Mouse (Mus musculus) liver, embryonic 14.5 days (tissue): ENCODE results near the gene Acin1. TPM values are rescaled to one million over a fixed set of nuclear protein-coding genes. Genes with fewer than 3 reads are reported as not detected.

Source experiments
- ATAC-seq: fragments of 200-750 bp; cut with Nextera tagmentation; 2 replicates; pipeline ENCODE4 v1.8.0; 2017; ENCODE audit warnings: moderate number of reproducible peaks, mild to moderate bottlenecking, moderate library complexity; ENCODE audit not compliant: insufficient read depth
- DNase-seq, 3 experiments: peaks; one replicate each; pipeline ENCODE4 v3.0.0-alpha.2; 2012 to 2013; ENCODE audit warnings: low read depth in 3 of 3, low spot score in 3 of 3
- H3K27ac ChIP-seq: fragments of 300-500 bp; sonication (generic); 2 replicates; pipeline ENCODE4 v1.5.1; 2014; ENCODE audit warnings: moderate library complexity, mild to moderate bottlenecking, control low read depth, inconsistent platforms
- H3K27me3 ChIP-seq: fragments of 300-500 bp; sonication (generic); 2 replicates; pipeline ENCODE4 v1.6.1; 2014; ENCODE audit warnings: mild to moderate bottlenecking, low read length, moderate library complexity; ENCODE audit not compliant: control insufficient read depth, insufficient read depth
- H3K36me3 ChIP-seq: fragments of 300-500 bp; sonication (generic); replicated peaks from 2 replicates; pipeline ENCODE4 v1.6.1; 2014; ENCODE audit warnings: low read depth; ENCODE audit not compliant: control insufficient read depth, insufficient read depth
- H3K4me1 ChIP-seq, 2 experiments: fragments of 200-500 bp in 1 of 2; fragments of 300-500 bp in 1 of 2; sonication (generic) in 1 of 2; replicated peaks; 2 replicates each; pipeline ENCODE4 v1.6.1; 2012 to 2014; ENCODE audit warnings: antibody characterized with exemption in 1 of 2, inconsistent platforms in 1 of 2, low read length in 1 of 2; ENCODE audit not compliant: control insufficient read depth in 2 of 2, insufficient read depth in 2 of 2
- H3K4me2 ChIP-seq: fragments of 300-500 bp; sonication (generic); 2 replicates; pipeline ENCODE4 v1.6.1; 2014; ENCODE audit warnings: low read depth, mild to moderate bottlenecking, control low read depth, moderate library complexity
- H3K4me3 ChIP-seq, 2 experiments: fragments of 200-500 bp in 1 of 2; fragments of 300-500 bp in 1 of 2; sonication (generic) in 1 of 2; 2 replicates each; pipeline ENCODE4 v1.5.1; 2012 to 2014; ENCODE audit warnings: low read depth in 2 of 2, low read length in 2 of 2, mild to moderate bottlenecking in 2 of 2, control low read depth in 1 of 2, inconsistent platforms in 1 of 2, moderate library complexity in 1 of 2; ENCODE audit not compliant: insufficient read depth in 1 of 2
- H3K9ac ChIP-seq: fragments of 300-500 bp; sonication (generic); replicated peaks from 2 replicates; pipeline ENCODE4 v1.6.1; 2014; ENCODE audit warnings: mild to moderate bottlenecking, control low read depth, moderate library complexity
- H3K9me3 ChIP-seq: fragments of 300-500 bp; sonication (generic); 2 replicates; pipeline ENCODE4 v1.6.1; 2016; ENCODE audit warnings: low read length, mixed read lengths; ENCODE audit not compliant: control insufficient read depth
- CTCF ChIP-seq: IDR thresholded peaks from 2 replicates; pipeline ENCODE4 v1.5.1; 2016; ENCODE audit warnings: antibody characterized with exemption, low read depth, control low read depth
- EP300 ChIP-seq: IDR thresholded peaks from 2 replicates; pipeline ENCODE4 v1.6.1; 2016; ENCODE audit warnings: antibody characterized with exemption, low read depth
- WGBS: fragments of 180-500 bp; shearing (Covaris S2); extraction: QIAGEN DNeasy Blood & Tissue Kit; methylation state at CpG from one replicate; pipeline ENCODE4 v1.1.7; 2014; ENCODE audit not compliant: insufficient replicate concordance; 5-methylcytosine and 5-hydroxymethylcytosine counted together
- microRNA counts: library from miRNA; unstranded; fragments of <30 nt; microRNA quantifications from one replicate; lab custom pipeline; 2016
- microRNA-seq: library from miRNA; unstranded; fragments of <30 nt; microRNA quantifications from one replicate; pipeline ENCODE4, GENCODE M21; 2016
- polyA plus RNA-seq, 2 experiments: library from polyadenylated mRNA; depleted of rRNA in 1 of 2; stranded (reverse) in 1 of 2; unstranded in 1 of 2; fragments of >200 nt; fragmentation: Nextera tagmentation in 1 of 2; extraction: Ambion mirVana in 1 of 2; gene quantifications; 2 replicates each; pipeline versions ENCODE4 v1.2.1 to v1.2.3; 2012 to 2014

Gene Acin1
- polyA plus RNA-seq, 2 experiments, result 43.2 to 64.5 TPM

- DNase-seq (no peak), ATAC-seq (peak; percentile 28; the same call in 1 of the 2 replicates)
- Histone ChIP-seq H3K36me3 (no peaks in the 10 kb centered on the region), H3K4me2 (no peak overlapping the region), H3K9ac (no peak overlapping the region), H3K27me3 (no peaks in the 10 kb centered on the region), H3K4me3 (no peak overlapping the region), H3K27ac (no peak overlapping the region), H3K4me1 (no peaks in the 10 kb centered on the region; a peak in 1 of 4 replicates), H3K9me3 (no peaks in the 10 kb centered on the region)
- WGBS, result 29% methylated on average over 10 of the region's 10 CpGs
- TF ChIP-seq EP300, result no peak
- no peak for TF ChIP-seq CTCF
Observed at GRCm38 (mm10) chr14:54592319-54592934, 94.3 kb downstream of the Acin1 start.

MicroRNA genes within 50 kb of the gene (microRNA counts, 519-probe panel; counts per million panel counts)
- microRNA mmu-miR-686 (lab: Ali Mortazavi, UCI), result 69.9 counts per million

Small RNA genes within 50 kb of the gene (microRNA-seq; reads per million reads assigned to microRNA genes)
- gene Mir686 (not detected), gene Mir6948 (not detected)

Other genes starting within 250 kb of the Acin1 start
- 12.8 and 12.9 TPM in 2 replicates for gene Lrp10, start 222.8 kb downstream of the Acin1 start, polyA plus RNA-seq (2012; rRNA removed)
- gene Lrp10, start 222.8 kb downstream of the Acin1 start, polyA plus RNA-seq (2014; fragmentation: Nextera tagmentation; extraction: Ambion mirVana), result 11.1 and 17.2 TPM in 2 replicates
- gene Rem2, start 210.8 kb downstream of the Acin1 start, polyA plus RNA-seq (2012; rRNA removed), result 0.09 and 0.12 TPM in 2 replicates
- gene Rem2, start 210.8 kb downstream of the Acin1 start, polyA plus RNA-seq (2014; fragmentation: Nextera tagmentation; extraction: Ambion mirVana), result 0.05 TPM in 1 of 2 replicates, not detected in the other
- 23.1 and 24.5 TPM in 2 replicates for gene Prmt5, start 169.4 kb downstream of the Acin1 start, polyA plus RNA-seq (2012; rRNA removed)
- 26.8 and 28.5 TPM in 2 replicates for gene Prmt5, start 169.4 kb downstream of the Acin1 start, polyA plus RNA-seq (2014; fragmentation: Nextera tagmentation; extraction: Ambion mirVana)
- gene Haus4, start 132.3 kb downstream of the Acin1 start, polyA plus RNA-seq (2012; rRNA removed), result 16.5 and 24.2 TPM in 2 replicates
- gene Haus4, start 132.3 kb downstream of the Acin1 start, polyA plus RNA-seq (2014; fragmentation: Nextera tagmentation; extraction: Ambion mirVana), result 31.6 and 33.7 TPM in 2 replicates
- gene Ajuba, start 109.4 kb downstream of the Acin1 start, polyA plus RNA-seq (2012; rRNA removed), result 3.7 TPM in 2 replicates
- 1.0 and 1.8 TPM in 2 replicates for gene Ajuba, start 109.4 kb downstream of the Acin1 start, polyA plus RNA-seq (2014; fragmentation: Nextera tagmentation; extraction: Ambion mirVana)
- 2.2 and 4.3 TPM in 2 replicates for gene 4931414P19Rik, start 80.9 kb downstream of the Acin1 start, polyA plus RNA-seq (2012; rRNA removed)
- 1.1 and 1.9 TPM in 2 replicates for gene 4931414P19Rik, start 80.9 kb downstream of the Acin1 start, polyA plus RNA-seq (2014; fragmentation: Nextera tagmentation; extraction: Ambion mirVana)
- gene Psmb5, start 68.9 kb downstream of the Acin1 start, polyA plus RNA-seq (2012; rRNA removed), result 95.4 and 111 TPM in 2 replicates
- 205 and 223 TPM in 2 replicates for gene Psmb5, start 68.9 kb downstream of the Acin1 start, polyA plus RNA-seq (2014; fragmentation: Nextera tagmentation; extraction: Ambion mirVana)
- not detected in 2 replicates for gene Psmb11, start 65.5 kb downstream of the Acin1 start, polyA plus RNA-seq (2012; rRNA removed)
- 0.03 TPM in 1 of 2 replicates, not detected in the other for gene Psmb11, start 65.5 kb downstream of the Acin1 start, polyA plus RNA-seq (2014; fragmentation: Nextera tagmentation; extraction: Ambion mirVana)
- not detected in 2 replicates for gene Gm17606, start 46.0 kb downstream of the Acin1 start, polyA plus RNA-seq (2012; rRNA removed)
- gene Gm17606, start 46.0 kb downstream of the Acin1 start, polyA plus RNA-seq (2014; fragmentation: Nextera tagmentation; extraction: Ambion mirVana), result not detected in 2 replicates
- gene Cdh24, start 45.6 kb downstream of the Acin1 start, polyA plus RNA-seq (2012; rRNA removed), result 1.4 and 1.6 TPM in 2 replicates
- 0.08 and 0.13 TPM in 2 replicates for gene Cdh24, start 45.6 kb downstream of the Acin1 start, polyA plus RNA-seq (2014; fragmentation: Nextera tagmentation; extraction: Ambion mirVana)
- gene 1700123O20Rik, start 715 bp downstream of the Acin1 start, polyA plus RNA-seq (2012; rRNA removed), result 29.6 and 33.6 TPM in 2 replicates
- 39.9 and 42.8 TPM in 2 replicates for gene 1700123O20Rik, start 715 bp downstream of the Acin1 start, polyA plus RNA-seq (2014; fragmentation: Nextera tagmentation; extraction: Ambion mirVana)
- gene Gm29776, start 11.9 kb upstream of the Acin1 start, polyA plus RNA-seq (2012; rRNA removed), result 0.01 and 0.03 TPM in 2 replicates
- gene Gm29776, start 11.9 kb upstream of the Acin1 start, polyA plus RNA-seq (2014; fragmentation: Nextera tagmentation; extraction: Ambion mirVana), result 0.06 TPM in 1 of 2 replicates, not detected in the other
- 5.4 and 6.3 TPM in 2 replicates for gene Cebpe, start 25.2 kb upstream of the Acin1 start, polyA plus RNA-seq (2012; rRNA removed)
- 4.3 and 5.1 TPM in 2 replicates for gene Cebpe, start 25.2 kb upstream of the Acin1 start, polyA plus RNA-seq (2014; fragmentation: Nextera tagmentation; extraction: Ambion mirVana)
- 3.3 and 3.6 TPM in 2 replicates for gene Slc7a8, start 95.0 kb upstream of the Acin1 start, polyA plus RNA-seq (2012; rRNA removed)
- gene Slc7a8, start 95.0 kb upstream of the Acin1 start, polyA plus RNA-seq (2014; fragmentation: Nextera tagmentation; extraction: Ambion mirVana), result 3.7 and 3.9 TPM in 2 replicates
- not detected in 2 replicates for gene Rnf212b, start 127.2 kb upstream of the Acin1 start, polyA plus RNA-seq (2012; rRNA removed)
- gene Rnf212b, start 127.2 kb upstream of the Acin1 start, polyA plus RNA-seq (2014; fragmentation: Nextera tagmentation; extraction: Ambion mirVana), result not detected in 2 replicates
- 0.78 and 0.96 TPM in 2 replicates for gene Homez, start 184.0 kb upstream of the Acin1 start, polyA plus RNA-seq (2012; rRNA removed)
- 1.8 TPM in 2 replicates for gene Homez, start 184.0 kb upstream of the Acin1 start, polyA plus RNA-seq (2014; fragmentation: Nextera tagmentation; extraction: Ambion mirVana)
- 1.9 and 2.6 TPM in 2 replicates for gene Ppp1r3e, start 190.6 kb upstream of the Acin1 start, polyA plus RNA-seq (2012; rRNA removed)
- gene Ppp1r3e, start 190.6 kb upstream of the Acin1 start, polyA plus RNA-seq (2014; fragmentation: Nextera tagmentation; extraction: Ambion mirVana), result 0.45 and 0.52 TPM in 2 replicates
- gene Bcl2l2, start 196.4 kb upstream of the Acin1 start, polyA plus RNA-seq (2012; rRNA removed), result 3.8 and 4.9 TPM in 2 replicates
- 0.47 and 0.51 TPM in 2 replicates for gene Bcl2l2, start 196.4 kb upstream of the Acin1 start, polyA plus RNA-seq (2014; fragmentation: Nextera tagmentation; extraction: Ambion mirVana)
- 0.03 and 0.06 TPM in 2 replicates for gene Gm20521, start 196.5 kb upstream of the Acin1 start, polyA plus RNA-seq (2012; rRNA removed)
- gene Gm20521, start 196.5 kb upstream of the Acin1 start, polyA plus RNA-seq (2014; fragmentation: Nextera tagmentation; extraction: Ambion mirVana), result not detected in 2 replicates
- 98.8 and 110 TPM in 2 replicates for gene Pabpn1, start 205.6 kb upstream of the Acin1 start, polyA plus RNA-seq (2012; rRNA removed)
- gene Pabpn1, start 205.6 kb upstream of the Acin1 start, polyA plus RNA-seq (2014; fragmentation: Nextera tagmentation; extraction: Ambion mirVana), result 47.1 and 51.7 TPM in 2 replicates
- gene Slc22a17, start 226.2 kb upstream of the Acin1 start, polyA plus RNA-seq (2012; rRNA removed), result 4.2 and 5.1 TPM in 2 replicates
- 0.79 and 0.96 TPM in 2 replicates for gene Slc22a17, start 226.2 kb upstream of the Acin1 start, polyA plus RNA-seq (2014; fragmentation: Nextera tagmentation; extraction: Ambion mirVana)
- 0.54 and 0.69 TPM in 2 replicates for gene Efs, start 239.2 kb upstream of the Acin1 start, polyA plus RNA-seq (2012; rRNA removed)
- gene Efs, start 239.2 kb upstream of the Acin1 start, polyA plus RNA-seq (2014; fragmentation: Nextera tagmentation; extraction: Ambion mirVana), result 0.23 and 0.39 TPM in 2 replicates
- not detected in 2 replicates for gene Il25, start 245.8 kb upstream of the Acin1 start, polyA plus RNA-seq (2012; rRNA removed)
- gene Il25, start 245.8 kb upstream of the Acin1 start, polyA plus RNA-seq (2014; fragmentation: Nextera tagmentation; extraction: Ambion mirVana), result not detected in 2 replicates
- gene Cmtm5, start 249.3 kb upstream of the Acin1 start, polyA plus RNA-seq (2012; rRNA removed), result 0.04 TPM in 1 of 2 replicates, not detected in the other
- not detected in 2 replicates for gene Cmtm5, start 249.3 kb upstream of the Acin1 start, polyA plus RNA-seq (2014; fragmentation: Nextera tagmentation; extraction: Ambion mirVana)